Mouse (Mus musculus) lung, embryonic 14.5 days (tissue): ENCODE data around the gene Lmtk3. TPM values are rescaled to one million over a fixed set of nuclear protein-coding genes. Genes with fewer than 3 reads are reported as not detected.

ENCODE experiments used
- ATAC-seq: fragments of 200-750 bp; cut with Nextera tagmentation; 2 replicates; pipeline ENCODE4 v1.8.0; 2017; ENCODE audit warnings: mild to moderate bottlenecking, moderate TSS enrichment, moderate library complexity; ENCODE audit not compliant: insufficient read depth
- DNase-seq: peaks from one replicate; pipeline ENCODE4 v3.0.0-alpha.2; 2015
- H3K27ac ChIP-seq: fragments of 300-500 bp; sonication (generic); 2 replicates; pipeline ENCODE4 v1.5.1; 2014; ENCODE audit warnings: low read depth, mild to moderate bottlenecking, moderate library complexity
- H3K27me3 ChIP-seq: fragments of 300-500 bp; sonication (generic); 2 replicates; pipeline ENCODE4 v1.6.1; 2014; ENCODE audit warnings: low read length, control low read depth; ENCODE audit not compliant: insufficient read depth
- H3K36me3 ChIP-seq: fragments of 300-500 bp; sonication (generic); 2 replicates; pipeline ENCODE4 v1.6.1; 2014; ENCODE audit warnings: control low read depth; ENCODE audit not compliant: insufficient read depth
- H3K4me1 ChIP-seq: fragments of 300-500 bp; sonication (generic); 2 replicates; pipeline ENCODE4 v1.6.1; 2014; ENCODE audit warnings: antibody characterized with exemption, control low read depth; ENCODE audit not compliant: insufficient read depth
- H3K4me2 ChIP-seq: fragments of 300-500 bp; sonication (generic); 2 replicates; pipeline ENCODE4 v1.6.1; 2014; ENCODE audit warnings: mild to moderate bottlenecking
- H3K4me3 ChIP-seq: fragments of 300-500 bp; sonication (generic); 2 replicates; pipeline ENCODE4 v1.5.1; 2014; ENCODE audit warnings: low read depth, low read length
- H3K9ac ChIP-seq: fragments of 300-500 bp; sonication (generic); 2 replicates; pipeline ENCODE4 v1.6.1; 2014
- H3K9me3 ChIP-seq: fragments of 300-500 bp; sonication (generic); 2 replicates; pipeline ENCODE4 v1.6.1; 2016; ENCODE audit warnings: low read depth, low read length, control low read depth
- CTCF ChIP-seq: IDR thresholded peaks from 2 replicates; pipeline ENCODE4 v1.5.1; 2016; ENCODE audit warnings: antibody characterized with exemption, low read depth
- WGBS: fragments of 180-500 bp; shearing (Covaris S2); extraction: QIAGEN DNeasy Blood & Tissue Kit; methylation state at CpG from one replicate; pipeline ENCODE4 v1.1.7; 2014; 5-methylcytosine and 5-hydroxymethylcytosine counted together
- polyA plus RNA-seq: library from polyadenylated mRNA; unstranded; fragments of >200 nt; fragmentation: Nextera tagmentation; extraction: Ambion mirVana; gene quantifications from 2 replicates; pipeline ENCODE4 v1.2.1, GENCODE M21; 2014

Lmtk3 gene
- polyA plus RNA-seq, 1 experiment from 2014 or later = 1.9 TPM

- 0 out of 2 replicates have a peak, but pooled peaks have one; percentile 17 for ATAC-seq
- no peaks in the 10 kb centered on the region for H3K27me3 ChIP-seq
- WGBS = 49% methylated on average over 8 of the region's 8 CpGs
- no peak overlapping the region for H3K9ac ChIP-seq
- H3K27ac ChIP-seq = no peak overlapping the region
- DNase-seq = no peak
- H3K4me1 ChIP-seq = no peaks in the 10 kb centered on the region
- TF ChIP-seq CTCF = no peak
- no peak overlapping the region for H3K4me2 ChIP-seq
- H3K9me3 ChIP-seq = no peaks in the 10 kb centered on the region
- no peaks in the 10 kb centered on the region for H3K36me3 ChIP-seq
- H3K4me3 ChIP-seq = no peak overlapping the region
Measured at GRCm38 (mm10) chr7:45765995-45766394, 17.5 kb upstream of the Lmtk3 start.

- no peaks in the 10 kb centered on the region for H3K4me1 ChIP-seq
- ATAC-seq (peak; percentile 41; the same call in 1 of the 2 replicates), DNase-seq (peak; percentile 26)
- 31% methylated on average over 8 of the region's 8 CpGs for WGBS
- H3K9ac ChIP-seq = no peak overlapping the region
- H3K9me3 ChIP-seq = no peaks in the 10 kb centered on the region
- TF ChIP-seq CTCF = no peak
- no peak overlapping the region for H3K4me3 ChIP-seq
- peak overlapping the region; percentile 21; the same call in 1 of the 2 replicates for H3K27ac ChIP-seq
- H3K4me2 ChIP-seq = peak overlapping the region; percentile 8; the same call in 1 of the 2 replicates
- no peaks in the 10 kb centered on the region for H3K27me3 ChIP-seq
- H3K36me3 ChIP-seq = no peaks in the 10 kb centered on the region
Measured at GRCm38 (mm10) chr7:45766764-45767163, 16.8 kb upstream of the Lmtk3 start.

GRCm38 (mm10) chr7:45767500-45767899 lies 16.0 kb upstream of the Lmtk3 start:
- Histone ChIP-seq H3K4me1 (no peaks in the 10 kb centered on the region), H3K9me3 (no peaks in the 10 kb centered on the region), H3K27ac (0 out of 2 replicates have a peak overlapping the region, but pooled peaks have one; percentile 21), H3K27me3 (no peaks in the 10 kb centered on the region), H3K36me3 (no peaks in the 10 kb centered on the region), H3K4me2 (no peak overlapping the region), H3K4me3 (no peak overlapping the region), H3K9ac (no peak overlapping the region)
- TF ChIP-seq CTCF = 0 out of 2 replicates have a peak, but pooled peaks have one; percentile 15
- DNase-seq (no peak), ATAC-seq (no peak)
- 89% methylated on average over 6 of the region's 6 CpGs for WGBS

GRCm38 (mm10) chr7:45770427-45771082 lies 13.0 kb upstream of the Lmtk3 start:
- 54% methylated on average over 8 of the region's 8 CpGs for WGBS
- Histone ChIP-seq H3K27me3 (no peaks in the 10 kb centered on the region), H3K9me3 (no peaks in the 10 kb centered on the region; the same call in 1 of the 2 replicates), H3K4me3 (no peak overlapping the region), H3K27ac (no peak overlapping the region; the same call in 1 of the 2 replicates), H3K4me2 (no peak overlapping the region), H3K36me3 (no peaks in the 10 kb centered on the region), H3K9ac (no peak overlapping the region), H3K4me1 (no peaks in the 10 kb centered on the region)
- TF ChIP-seq CTCF = no peak
- DNase-seq = no peak
- no peak for ATAC-seq

- no peak overlapping the region for H3K9ac ChIP-seq
- TF ChIP-seq CTCF = no peak
- 67% methylated on average over 4 of the region's 4 CpGs for WGBS
- H3K4me1 ChIP-seq = no peaks in the 10 kb centered on the region
- no peaks in the 10 kb centered on the region; the same call in 1 of the 2 replicates for H3K9me3 ChIP-seq
- H3K27me3 ChIP-seq = no peaks in the 10 kb centered on the region
- no peak for ATAC-seq
- H3K36me3 ChIP-seq = no peaks in the 10 kb centered on the region
- no peak for DNase-seq
- no peak overlapping the region for H3K4me2 ChIP-seq
- no peak overlapping the region for H3K4me3 ChIP-seq
- H3K27ac ChIP-seq = no peak overlapping the region; the same call in 1 of the 2 replicates
Measured at GRCm38 (mm10) chr7:45771101-45771500, 12.4 kb upstream of the Lmtk3 start.

- Histone ChIP-seq H3K4me2 (no peak overlapping the region), H3K4me1 (0 out of 2 replicates have a peak, but pooled peaks cover 5% of the 10 kb centered on the region), H3K9me3 (no peaks in the 10 kb centered on the region; the same call in 1 of the 2 replicates), H3K9ac (no peak overlapping the region), H3K36me3 (no peaks in the 10 kb centered on the region), H3K27me3 (peaks cover 4% of the 10 kb centered on the region; the same call in 1 of the 2 replicates), H3K4me3 (no peak overlapping the region), H3K27ac (no peak overlapping the region)
- WGBS = 56% methylated on average over 7 of the region's 7 CpGs
- DNase-seq (no peak), ATAC-seq (no peak)
- no peak for TF ChIP-seq CTCF
Measured at GRCm38 (mm10) chr7:45775237-45775636, 8.3 kb upstream of the Lmtk3 start.

- H3K9ac ChIP-seq = no peak overlapping the region
- no peak for DNase-seq
- WGBS = 17% methylated on average over 22 of the region's 22 CpGs
- H3K27me3 ChIP-seq = peaks cover 4% of the 10 kb centered on the region; the same call in 1 of the 2 replicates
- H3K4me2 ChIP-seq = peak overlapping the region; percentile 36
- TF ChIP-seq CTCF = no peak
- H3K4me1 ChIP-seq = peaks cover 8% of the 10 kb centered on the region; the same call in 1 of the 2 replicates
- H3K36me3 ChIP-seq = no peaks in the 10 kb centered on the region
- H3K27ac ChIP-seq = no peak overlapping the region
- no peak for ATAC-seq
- H3K9me3 ChIP-seq = no peaks in the 10 kb centered on the region; the same call in 1 of the 2 replicates
- no peak overlapping the region for H3K4me3 ChIP-seq
Measured at GRCm38 (mm10) chr7:45779081-45779641, 4.4 kb upstream of the Lmtk3 start.
